Mouse (Mus musculus) right cerebral cortex, postnatal 25 days (tissue): ENCODE results near the gene Mrm1.

Experiments
- DNase-seq: peaks from one replicate; pipeline ENCODE4 v3.0.0; 2022

Gene Mrm1

DNA sequence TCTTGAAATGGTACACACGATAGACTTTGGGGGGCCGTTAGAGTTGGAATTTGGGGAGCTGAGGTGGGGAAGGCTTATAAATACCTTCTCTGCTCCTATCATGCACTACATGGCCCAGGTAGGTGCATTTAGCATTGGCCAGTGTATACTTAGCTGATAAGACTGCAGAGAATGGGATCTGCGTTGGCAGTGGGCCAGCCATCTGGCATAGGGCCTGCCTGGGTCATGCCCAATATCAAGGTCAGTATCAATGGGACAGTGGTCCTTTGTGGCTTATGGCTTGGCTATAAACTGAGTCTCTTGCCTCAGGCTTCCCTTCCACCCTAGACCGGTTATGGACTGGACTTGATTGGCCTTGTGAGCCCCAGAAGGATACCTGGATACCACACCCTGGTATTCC, 14.9 kb downstream of the Mrm1 start:
- no peak for DNase-seq

GRCm38 (mm10) chr11:84797627-84798353, 21.5 kb downstream of the Mrm1 start:
- DNase-seq, result peak; percentile 60

- no peak for DNase-seq
Observed at GRCm38 (mm10) chr11:84797026-84797425, 22.3 kb downstream of the Mrm1 start.

DNA sequence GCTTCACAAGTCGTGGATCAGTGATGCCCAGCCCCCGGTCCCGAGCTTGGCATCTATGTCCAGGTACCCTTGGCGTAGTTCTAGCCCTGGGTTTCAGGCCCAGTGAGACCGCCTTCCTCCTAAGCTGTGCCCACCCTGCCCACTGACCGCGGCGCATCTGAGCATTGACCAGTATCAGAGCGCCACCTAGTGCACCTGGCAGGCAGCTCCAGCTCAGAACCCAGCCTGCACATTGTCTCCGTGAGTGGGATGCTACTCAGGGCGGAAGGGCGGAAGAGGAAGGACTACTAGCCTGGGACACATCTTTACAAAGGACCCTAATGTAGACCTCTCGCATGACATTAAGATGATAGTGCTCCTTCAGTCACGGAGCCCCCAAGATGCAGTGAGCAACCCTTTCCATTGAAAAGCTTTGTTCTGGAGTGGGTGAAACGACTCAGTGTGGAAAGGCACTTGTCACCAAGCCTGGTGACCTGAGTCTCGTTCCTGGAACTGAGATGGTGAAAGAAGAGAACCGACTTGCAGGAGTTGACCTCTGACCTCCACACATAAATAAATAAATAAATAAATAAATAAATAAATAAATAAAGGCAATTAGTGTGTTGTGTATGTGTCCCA, 24.7 kb downstream of the Mrm1 start:
- DNase-seq, result peak; percentile 80

DNA sequence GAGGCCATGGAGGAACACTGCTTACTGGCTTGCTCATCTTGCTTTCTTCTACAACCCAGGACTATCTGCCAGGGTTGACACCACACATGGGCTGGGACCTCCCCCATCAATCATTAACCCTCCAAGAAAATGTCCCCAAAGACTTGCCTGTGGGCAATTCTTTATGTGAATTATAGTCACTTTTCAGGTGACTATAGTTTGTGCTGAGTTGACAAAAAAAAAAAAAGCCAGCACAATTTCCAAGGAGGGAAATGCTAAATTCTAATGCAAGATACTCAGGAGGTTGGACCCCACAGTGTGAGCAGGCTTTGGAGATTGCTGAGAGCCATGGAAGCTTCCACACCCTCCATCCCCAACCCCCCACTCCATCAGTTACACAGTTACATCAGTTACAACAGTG, 25.8 kb downstream of the Mrm1 start:
- no peak for DNase-seq

DNA sequence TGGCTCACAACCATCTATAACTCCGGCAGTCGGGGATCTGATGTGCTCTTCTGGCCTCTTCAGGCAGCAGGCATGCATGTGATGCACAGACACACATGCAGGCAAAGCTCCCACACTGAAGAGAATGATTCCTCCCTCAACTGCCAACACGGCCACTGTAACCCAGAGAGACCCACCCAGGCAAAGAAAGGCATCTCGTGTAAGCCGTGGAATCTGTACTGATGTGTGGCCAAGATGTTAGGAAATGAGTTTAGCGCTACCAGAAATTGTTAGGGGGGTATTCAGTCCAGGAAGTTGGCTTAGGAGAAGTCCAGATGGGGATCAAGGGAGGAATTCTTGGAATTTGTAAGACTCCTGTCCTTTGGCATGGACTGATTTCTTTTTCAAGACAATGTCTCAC, 28.9 kb downstream of the Mrm1 start:
- no peak for DNase-seq

- no peak for DNase-seq
Observed at GRCm38 (mm10) chr11:84780143-84780870, 39.0 kb downstream of the Mrm1 start.

- no peak for DNase-seq
Observed at GRCm38 (mm10) chr11:84775560-84775959, 43.8 kb downstream of the Mrm1 start.

GRCm38 (mm10) chr11:84774870-84775514, 44.3 kb downstream of the Mrm1 start:
- DNase-seq, result no peak

GRCm38 (mm10) chr11:84767898-84768297, 51.4 kb downstream of the Mrm1 start:
- no peak for DNase-seq

GRCm38 (mm10) chr11:84765125-84765524, 54.2 kb downstream of the Mrm1 start:
- DNase-seq, result no peak

DNA sequence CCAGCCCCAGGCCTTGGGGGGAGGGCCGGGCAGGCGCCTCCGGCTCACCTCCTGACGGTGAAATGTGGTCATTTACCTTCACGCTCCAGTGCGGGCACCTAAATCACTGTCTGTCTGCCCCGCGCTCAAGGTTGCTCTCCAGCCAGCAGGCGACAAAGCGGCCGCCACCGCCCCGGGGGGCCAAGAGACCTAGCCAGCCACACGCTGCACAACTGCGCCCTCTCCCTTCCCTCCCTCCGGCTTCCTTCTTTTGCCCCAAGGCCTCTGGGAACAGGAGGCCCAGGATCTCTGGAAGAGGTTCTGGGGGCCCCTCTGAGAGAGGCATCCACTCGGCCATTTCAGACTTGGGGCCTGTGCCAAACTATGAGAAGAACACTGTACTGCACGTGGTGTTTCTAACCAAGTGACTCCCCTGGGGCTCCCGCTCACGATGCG, 54.8 kb downstream of the Mrm1 start:
- DNase-seq, result no peak

GRCm38 (mm10) chr11:84764116-84764515, 55.2 kb downstream of the Mrm1 start:
- DNase-seq, result no peak
